Mouse (Mus musculus) forebrain, embryonic 10.5 days (tissue): ENCODE measurements around the gene Cltb. TPM values are rescaled to one million over a fixed set of nuclear protein-coding genes. Genes with fewer than 3 reads are reported as not detected.

Source experiments
- microRNA-seq: library from miRNA; unstranded; fragments of <30 nt; microRNA quantifications from one replicate; pipeline ENCODE4, GENCODE M21; 2017
- polyA plus RNA-seq: library from polyadenylated mRNA; unstranded; fragments of >200 nt; fragmentation: Nextera tagmentation; extraction: Ambion mirVana; gene quantifications from 2 replicates; pipeline ENCODE4 v1.2.1, GENCODE M21; 2016

Gene Cltb
- polyA plus RNA-seq, 1 experiment from 2014 or later = 15.3 TPM

Small RNA genes lying within 50 kb of the gene (microRNA-seq; reads per million reads assigned to microRNA genes)
- not detected for gene Gm24195

Other genes starting within 250 kb of the Cltb start
- gene Cplx2, start 240.0 kb downstream of the Cltb start, polyA plus RNA-seq = 5.5 TPM in 2 replicates
- 189 and 193 TPM in 2 replicates for gene Thoc3, start 142.5 kb downstream of the Cltb start, polyA plus RNA-seq
- 14.3 and 16.4 TPM in 2 replicates for gene Simc1, start 107.6 kb downstream of the Cltb start, polyA plus RNA-seq
- gene 4833439L19Rik, start 45.9 kb downstream of the Cltb start, polyA plus RNA-seq = 201 and 202 TPM in 2 replicates
- 23.3 and 26.5 TPM in 2 replicates for gene Arl10, start 36.3 kb downstream of the Cltb start, polyA plus RNA-seq
- gene Nop16, start 21.3 kb downstream of the Cltb start, polyA plus RNA-seq = 99.8 and 111 TPM in 2 replicates
- 143 and 144 TPM in 2 replicates for gene Higd2a, start 21.1 kb downstream of the Cltb start, polyA plus RNA-seq
- gene Faf2, start 10.4 kb upstream of the Cltb start, polyA plus RNA-seq = 80.1 and 83.8 TPM in 2 replicates
- gene Rnf44, start 82.6 kb upstream of the Cltb start, polyA plus RNA-seq = 88.6 and 106 TPM in 2 replicates
- gene Cdhr2, start 90.1 kb upstream of the Cltb start, polyA plus RNA-seq = 0.04 TPM in 1 of 2 replicates, not detected in the other
- 0.56 and 0.57 TPM in 2 replicates for gene Gprin1, start 138.5 kb upstream of the Cltb start, polyA plus RNA-seq
- 1.1 and 1.8 TPM in 2 replicates for gene Sncb, start 155.3 kb upstream of the Cltb start, polyA plus RNA-seq
- gene Eif4e1b, start 172.7 kb upstream of the Cltb start, polyA plus RNA-seq = not detected in 2 replicates
- gene Tspan17, start 178.0 kb upstream of the Cltb start, polyA plus RNA-seq = 7.9 and 9.5 TPM in 2 replicates